Mouse (Mus musculus) kidney, postnatal 10 days (tissue): Measurements from ENCODE around the gene Ly6g5c.
"Not testable (repeated sequence)": the region's sequence is repeated elsewhere in the genome, so short reads cannot be mapped to it uniquely, and the experiment has no call there.

Source experiments
- DNase-seq: peaks from one replicate; pipeline ENCODE4 v3.0.0; 2021; ENCODE audit warnings: mixed read lengths

The Ly6g5c gene

GRCm38 (mm10) chr17:35115046-35116019, 7.3 kb downstream of the Ly6g5c start, which contains the start of gene Ly6g5b:
Gene Ly6g5b (minus strand): TSS chr17:35115428.
- peak; percentile 49 for DNase-seq

- peak; percentile 68 for DNase-seq
These were observed 12.7 kb downstream of the Ly6g5c start for GRCm38 (mm10) chr17:35120745-35121142.

- DNase-seq, result peak; percentile 99
These were observed 13.2 kb downstream of the Ly6g5c start, which contains the start of gene Gpank1 for GRCm38 (mm10) chr17:35121143-35121799. Gene Gpank1 (plus strand): TSS chr17:35121455.

- peak; percentile 69 for DNase-seq
These were observed 13.8 kb downstream of the Ly6g5c start, which contains the start of gene Csnk2b for GRCm38 (mm10) chr17:35121871-35122303. Gene Csnk2b (minus strand): TSS chr17:35122053.

DNA sequence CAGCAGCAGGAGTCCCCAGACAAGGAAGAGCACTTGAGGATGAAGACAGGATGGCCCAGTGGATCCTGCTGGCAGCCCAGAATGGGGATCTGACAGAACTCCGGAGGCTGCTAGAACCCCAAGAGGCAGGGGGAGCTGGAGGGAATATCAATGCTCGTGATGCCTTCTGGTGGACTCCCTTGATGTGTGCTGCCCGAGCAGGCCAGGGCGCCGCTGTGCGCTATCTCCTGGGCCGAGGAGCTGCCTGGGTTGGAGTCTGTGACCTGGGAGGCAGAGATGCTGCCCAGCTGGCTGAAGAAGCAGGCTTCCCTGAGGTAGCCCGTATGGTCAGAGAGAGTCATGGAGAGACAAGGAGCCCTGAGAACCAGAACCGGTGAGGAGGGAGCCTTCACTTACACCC, 15.2 kb downstream of the Ly6g5c start:
- DNase-seq, result not testable (repeated sequence)

DNA sequence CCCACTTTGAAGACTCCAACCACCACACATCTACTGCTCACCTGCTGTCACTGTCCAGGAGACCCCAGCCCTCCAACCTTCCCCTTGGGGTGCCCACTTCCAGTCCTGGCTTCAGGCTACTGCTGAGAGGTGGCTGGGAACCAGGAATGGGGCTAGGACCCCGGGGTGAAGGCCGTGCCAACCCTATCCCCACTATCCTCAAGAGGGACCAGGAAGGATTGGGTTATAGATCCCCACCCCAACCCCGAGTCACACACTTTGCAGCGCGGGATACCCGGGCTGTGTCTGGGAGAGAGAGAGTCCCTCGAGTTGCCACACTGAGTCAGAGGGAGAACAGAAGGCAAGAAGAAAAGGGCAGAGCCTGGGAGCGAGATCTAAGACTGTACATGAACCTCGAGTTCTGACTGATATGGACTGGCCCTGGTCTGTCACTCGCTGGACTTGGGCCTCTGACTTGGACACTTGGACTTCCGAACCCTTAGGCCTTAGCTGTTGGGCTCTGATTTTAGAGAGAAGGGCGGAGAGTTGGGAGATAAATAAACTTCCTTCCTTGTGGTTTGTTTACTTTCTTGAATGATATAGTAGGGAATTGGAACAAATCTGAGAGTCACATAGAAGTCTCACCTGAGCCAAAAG, 16.3 kb downstream of the Ly6g5c start:
- not testable (repeated sequence) for DNase-seq

GRCm38 (mm10) chr17:35125081-35125480, 17.0 kb downstream of the Ly6g5c start:
- DNase-seq, result no peak

DNA sequence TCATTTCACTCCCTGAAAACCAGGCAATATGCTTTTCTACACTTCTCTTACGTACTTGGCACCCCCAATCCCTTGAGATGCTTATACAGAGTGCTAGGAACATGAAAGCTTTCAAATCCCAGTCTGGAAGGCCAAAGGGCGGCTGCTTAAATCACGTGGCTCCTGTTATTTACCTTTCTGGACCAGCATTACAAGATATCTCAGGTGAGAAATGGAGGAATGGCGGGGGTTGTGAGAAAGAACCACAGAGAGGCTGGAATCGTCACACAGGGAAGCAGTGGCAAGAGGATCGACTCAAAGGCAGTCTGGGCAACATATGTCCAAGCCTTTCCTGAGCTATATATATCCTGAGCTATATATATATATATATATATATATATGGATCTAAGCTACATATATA, 17.5 kb downstream of the Ly6g5c start:
- DNase-seq, result no peak

DNA sequence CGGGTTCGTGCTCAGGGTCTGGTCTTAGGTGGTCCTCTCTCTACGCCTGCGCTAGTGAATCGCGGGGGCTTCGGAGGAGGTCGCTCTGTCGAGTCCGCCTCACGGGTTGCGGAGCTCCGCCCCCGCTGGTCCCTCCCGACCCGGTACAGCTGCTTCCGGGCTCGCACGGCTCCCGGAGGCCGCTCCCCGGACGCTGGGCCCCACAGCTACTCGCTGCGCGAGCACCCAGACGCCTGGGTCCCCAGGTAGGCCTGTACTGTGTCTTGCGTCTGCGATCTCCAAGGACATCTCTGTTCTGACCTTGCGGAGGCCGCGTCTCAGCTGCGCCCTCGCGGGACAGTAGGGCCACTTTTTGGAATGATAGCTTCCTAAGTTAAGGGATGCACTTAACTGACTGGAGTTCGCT, 18.1 kb downstream of the Ly6g5c start, which contains the start of gene D17H6S53E:
D17H6S53E (plus strand) TSS at position 168 of the 406 bp plus-strand sequence.
- DNase-seq, result peak; percentile 87

DNA sequence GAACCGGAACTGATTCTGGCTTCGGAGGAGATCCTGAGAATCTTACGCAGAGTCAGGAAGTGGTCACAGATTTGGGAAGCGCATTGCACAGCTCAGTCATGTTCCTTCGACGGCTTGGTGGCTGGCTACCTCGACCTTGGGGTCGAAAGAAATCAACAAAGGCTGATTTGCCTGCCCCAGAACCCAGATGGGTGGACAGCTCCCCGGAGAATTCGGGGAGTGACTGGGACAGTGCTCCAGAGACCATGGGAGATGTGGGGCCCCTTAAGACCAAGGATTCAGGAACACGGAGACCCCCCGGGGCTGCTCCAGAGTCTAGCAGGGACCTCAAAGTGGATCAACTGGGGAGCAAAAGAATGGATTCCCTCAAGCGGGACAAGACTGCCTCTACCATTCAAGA, 18.9 kb downstream of the Ly6g5c start:
- DNase-seq, result no peak

GRCm38 (mm10) chr17:35128996-35129395, 20.9 kb downstream of the Ly6g5c start:
- DNase-seq, result no peak

GRCm38 (mm10) chr17:35131038-35131437, 23.0 kb downstream of the Ly6g5c start:
- no peak for DNase-seq

- no peak for DNase-seq
These were observed 23.6 kb downstream of the Ly6g5c start, which contains the start of gene Apom for GRCm38 (mm10) chr17:35131500-35132173. Gene Apom (minus strand): TSS chr17:35132050.

DNA sequence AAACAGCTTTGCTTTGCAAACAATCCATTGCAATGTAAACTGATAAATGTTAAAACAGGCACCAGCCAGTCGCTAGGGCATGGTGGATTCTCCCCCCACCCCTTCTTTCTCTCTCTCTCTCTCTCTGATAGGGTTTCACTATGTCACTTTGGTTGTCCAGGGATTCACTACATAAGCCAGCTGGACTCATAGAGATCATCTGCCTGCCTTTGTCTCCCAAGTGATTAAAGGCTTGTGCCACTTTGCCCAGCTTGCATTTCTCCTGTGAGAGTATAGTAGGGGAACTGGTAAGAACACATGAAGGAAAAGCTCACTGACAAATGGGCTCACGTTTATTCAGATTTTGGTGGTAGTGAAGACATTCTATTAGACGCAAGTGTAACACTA, 24.1 kb downstream of the Ly6g5c start:
- DNase-seq, result no peak

- DNase-seq, result no peak
These were observed 25.4 kb downstream of the Ly6g5c start for GRCm38 (mm10) chr17:35133517-35133916.

GRCm38 (mm10) chr17:35134801-35135590, 26.9 kb downstream of the Ly6g5c start, which contains the start of gene Bag6:
Gene Bag6 (plus strand): TSS chr17:35135178.
- peak; percentile 97 for DNase-seq

DNA sequence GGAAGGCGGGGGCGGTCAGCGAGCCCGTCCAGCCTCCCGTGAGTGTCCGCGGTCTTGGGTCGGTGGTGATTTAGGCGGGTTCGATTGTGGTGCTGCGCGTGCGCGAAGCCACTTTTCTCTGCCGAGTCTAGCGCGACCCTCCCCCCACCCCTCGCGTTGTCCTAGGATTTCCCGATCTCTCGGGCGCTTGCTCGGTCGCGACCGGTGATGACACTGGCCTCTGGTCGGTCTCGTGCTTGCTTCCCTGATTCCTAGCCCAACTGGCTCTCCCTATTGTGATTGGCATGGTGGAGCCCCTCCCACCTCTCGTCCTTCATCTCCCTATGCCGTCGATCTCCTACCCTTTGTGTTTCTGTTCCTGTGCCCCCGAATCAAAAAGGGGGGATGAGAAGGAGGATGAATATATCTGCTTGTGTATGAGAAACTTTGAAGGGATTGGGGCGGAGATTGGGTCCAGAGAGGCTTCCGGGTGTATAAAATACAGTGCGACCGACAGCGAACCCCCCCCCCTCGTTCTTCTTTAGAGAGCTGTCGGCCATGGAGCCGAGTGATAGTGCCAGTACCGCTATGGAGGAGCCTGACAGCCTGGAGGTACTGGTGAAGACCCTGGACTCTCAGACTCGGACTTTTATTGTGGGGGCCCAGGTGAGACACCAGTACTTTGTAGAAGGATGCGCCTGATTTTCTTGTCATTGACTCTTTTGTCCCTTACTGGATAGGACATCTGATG, 27.7 kb downstream of the Ly6g5c start:
- DNase-seq, result no peak

DNA sequence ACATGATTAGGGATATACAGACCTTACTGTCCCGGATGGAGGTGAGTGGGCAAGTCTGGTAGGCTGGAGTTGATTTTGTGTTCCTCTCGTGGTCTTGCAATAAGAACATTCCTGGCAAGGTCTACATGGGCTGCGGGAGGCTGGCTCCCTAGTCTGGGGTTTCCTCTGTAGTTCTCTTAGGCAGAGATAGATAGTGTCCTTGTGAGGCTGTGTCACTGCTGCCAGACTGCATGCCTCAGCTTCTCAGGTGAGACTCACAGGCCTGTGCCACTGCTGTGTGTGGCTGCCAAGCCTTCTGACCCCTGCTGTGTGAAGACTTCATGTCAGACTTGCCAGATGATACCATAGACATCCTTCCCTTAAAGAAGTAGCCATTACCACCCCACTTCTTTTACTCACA, 31.2 kb downstream of the Ly6g5c start:
- DNase-seq, result no peak

DNA sequence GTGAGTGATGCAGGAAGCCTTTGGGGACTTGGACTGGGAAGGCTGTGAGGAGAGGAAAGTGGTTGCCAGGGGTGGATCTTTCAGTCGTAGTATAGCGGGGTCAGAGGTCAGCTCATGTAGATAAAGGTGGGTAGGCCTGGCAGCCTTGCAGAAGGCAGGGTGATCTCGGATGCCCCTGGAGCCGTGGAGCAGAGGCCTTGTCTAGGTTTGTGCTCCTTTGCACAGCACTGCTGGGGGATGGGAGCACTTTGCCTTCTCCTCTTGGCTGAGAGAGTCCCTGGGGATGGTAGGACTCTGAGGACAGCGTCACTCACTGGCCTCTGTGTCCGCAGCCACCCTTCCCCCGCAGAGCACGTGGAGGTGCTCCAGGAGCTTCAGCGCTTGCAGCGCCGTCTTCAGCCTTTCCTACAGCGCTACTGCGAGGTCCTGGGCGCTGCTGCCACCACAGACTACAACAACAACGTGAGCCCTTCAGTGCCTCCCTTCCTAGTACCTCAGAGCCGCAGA, 32.5 kb downstream of the Ly6g5c start:
- peak; percentile 26 for DNase-seq

- DNase-seq, result no peak
These were observed 33.9 kb downstream of the Ly6g5c start for GRCm38 (mm10) chr17:35141971-35142370.
